Comparison of ENCODE assay signal across 19 mouse cellular contexts in genomic region chr7:6799105-6799805, GRCm38 (mm10).
A peak's percentile ranks its signal among the peaks of the same experiment; 100 is the strongest.
DNase-seq lines count a peak whose midpoint lies in the region; ATAC-seq and TF ChIP-seq lines count a peak whose summit lies in the region.
"Had no signal": no experiment of that assay in that cellular context is flagged by ENCODE, and none has a peak within 500 bp of the region (broad histone marks: within the 10 kb centered on the region; RNA-seq: fewer than 3 reads in every experiment).

No protein-coding gene starts in this region.

- peaks cover 19% of the 10 kb centered on the region; the same call in 1 of the 2 replicates for H3K4me1 ChIP-seq in heart, embryonic 11.5 days (ENCODE audit: control insufficient read depth, insufficient read depth, low read length)
- peaks cover 2% of the 10 kb centered on the region; the same call in 1 of the 2 replicates for H3K4me1 ChIP-seq in heart, adult 2 months (ENCODE audit: control insufficient read depth, insufficient read depth, low read length)
- no peaks in the 10 kb centered on the region for H3K4me1 ChIP-seq in midbrain, embryonic 16.5 days (ENCODE audit: control insufficient read depth, insufficient read depth, low read length)
- H3K4me1 ChIP-seq in midbrain, embryonic 10.5 days: no peaks in the 10 kb centered on the region
- peaks cover 22% of the 10 kb centered on the region; the same call in 1 of the 2 replicates for H3K4me1 ChIP-seq in limb, embryonic 11.5 days (ENCODE audit: control insufficient read depth, insufficient read depth, low read length)

- 49% methylated on average over 9 of the region's 9 CpGs for WGBS in heart, embryonic 11.5 days (ENCODE audit: insufficient replicate concordance)
- 68% methylated on average over 9 of the region's 9 CpGs for WGBS in heart, adult 2 months
- WGBS in midbrain, embryonic 16.5 days: 73% methylated on average over 9 of the region's 9 CpGs
- 68% methylated on average over 9 of the region's 9 CpGs for WGBS in midbrain, embryonic 10.5 days
- WGBS in limb, embryonic 11.5 days: 8% methylated on average over 9 of the region's 9 CpGs

- H3K27me3 ChIP-seq in heart, embryonic 11.5 days (ENCODE audit: control insufficient read depth, insufficient read depth, low read length): no peaks in the 10 kb centered on the region
- H3K27me3 ChIP-seq in heart, adult 2 months (ENCODE audit: control insufficient read depth, insufficient read depth, low read length): no peaks in the 10 kb centered on the region
- H3K27me3 ChIP-seq in midbrain, embryonic 16.5 days (ENCODE audit: control insufficient read depth, insufficient read depth, low read depth, low read length): no peaks in the 10 kb centered on the region
- H3K27me3 ChIP-seq in midbrain, embryonic 10.5 days (ENCODE audit: low read depth, poor library complexity, severe bottlenecking): no peaks in the 10 kb centered on the region
- H3K27me3 ChIP-seq in limb, embryonic 11.5 days (ENCODE audit: control insufficient read depth, insufficient read depth, low read length): no peaks in the 10 kb centered on the region

- TF ChIP-seq CTCF in heart, adult 2 months (IDR thresholded peaks at IDR 0.05): no peak

- no peak overlapping the region for H3K27ac ChIP-seq in heart, embryonic 11.5 days (ENCODE audit: low read depth, low read length)
- no peak overlapping the region for H3K27ac ChIP-seq in heart, adult 2 months
- no peak overlapping the region; the same call in 1 of the 2 replicates for H3K27ac ChIP-seq in midbrain, embryonic 16.5 days (ENCODE audit: low read length)
- no peak overlapping the region for H3K27ac ChIP-seq in midbrain, embryonic 10.5 days (replicated peaks)
- peak overlapping the region; percentile 80 for H3K27ac ChIP-seq in limb, embryonic 11.5 days (replicated peaks; ENCODE audit: low read depth, low read length)
- H3K27ac ChIP-seq: hindbrain, postnatal 0 days; layer of hippocampus, adult 2 months; liver, embryonic 14.5 days had no signal

- TF ChIP-seq POLR2A in heart, adult 2 months (IDR thresholded peaks at IDR 0.05; ENCODE audit: insufficient read depth, low read depth, low read length): no peak

- DNase-seq in heart, adult 2 months: no peak
- DNase-seq in midbrain, embryonic 10.5 days (ENCODE audit: low spot score): no peak
- DNase-seq in limb, embryonic 11.5 days (ENCODE audit: low spot score): peak; percentile 82
- DNase-seq in thymus, postnatal 0 days (ENCODE audit: low spot score): no peak
- DNase-seq in kidney, adult 18-20 months: no peak
- no peak for DNase-seq in left cerebral cortex, postnatal 25 days (ENCODE audit: low spot score in 2 of 2)
- DNase-seq: adrenal gland, postnatal 14 days; cerebellum, adult 9-11 months; gastrocnemius, postnatal 25 days; kidney, adult 11 months; kidney, postnatal 14 days; thymus, postnatal 4 days had no signal

- H3K4me2 ChIP-seq in heart, embryonic 11.5 days: no peak overlapping the region
- H3K4me2 ChIP-seq in midbrain, embryonic 16.5 days (ENCODE audit: low read length): no peak overlapping the region
- H3K4me2 ChIP-seq in limb, embryonic 11.5 days (ENCODE audit: low read depth, severe bottlenecking): no peak overlapping the region

- 0 out of 2 replicates have a peak, but pooled peaks have one; percentile 9 for ATAC-seq in heart, embryonic 11.5 days (replicated peaks; ENCODE audit: insufficient number of reproducible peaks, low FRiP score, low TSS enrichment)
- peak; percentile 46; the same call in 1 of the 2 replicates for ATAC-seq in midbrain, embryonic 16.5 days
- ATAC-seq in limb, embryonic 11.5 days (ENCODE audit: insufficient number of reproducible peaks, low FRiP score, low TSS enrichment, low read depth): peak; percentile 88
- ATAC-seq: forebrain, embryonic 14.5 days; hindbrain, postnatal 0 days had no signal

- no peak overlapping the region for H3K4me3 ChIP-seq in heart, embryonic 11.5 days (ENCODE audit: low read depth, low read length)
- H3K4me3 ChIP-seq in heart, adult 2 months: no peak overlapping the region
- H3K4me3 ChIP-seq in midbrain, embryonic 16.5 days (ENCODE audit: low read depth, low read length): no peak overlapping the region
- no peak overlapping the region for H3K4me3 ChIP-seq in midbrain, embryonic 10.5 days
- no peak overlapping the region for H3K4me3 ChIP-seq in limb, embryonic 11.5 days (ENCODE audit: low read depth, low read length)
- H3K4me3 ChIP-seq: layer of hippocampus, adult 2 months had no signal

- no peak for TF ChIP-seq EP300 in heart, adult 2 months (IDR thresholded peaks at IDR 0.05; ENCODE audit: insufficient read depth, low read depth, low read length)

- H3K36me3 ChIP-seq in heart, embryonic 11.5 days (ENCODE audit: control insufficient read depth, insufficient read depth, low read length): no peaks in the 10 kb centered on the region
- H3K36me3 ChIP-seq in heart, adult 2 months (ENCODE audit: control insufficient read depth, insufficient read depth, low read length): no peaks in the 10 kb centered on the region
- H3K36me3 ChIP-seq in midbrain, embryonic 16.5 days (ENCODE audit: control insufficient read depth, insufficient read depth, low read length): no peaks in the 10 kb centered on the region
- H3K36me3 ChIP-seq in midbrain, embryonic 10.5 days: no peaks in the 10 kb centered on the region
- H3K36me3 ChIP-seq in limb, embryonic 11.5 days (ENCODE audit: control insufficient read depth, insufficient read depth, low read length): no peaks in the 10 kb centered on the region
- H3K36me3 ChIP-seq: G1E had no signal

- no peaks in the 10 kb centered on the region for H3K9me3 ChIP-seq in heart, embryonic 11.5 days (replicated peaks; ENCODE audit: control insufficient read depth, low read length)
- no peaks in the 10 kb centered on the region for H3K9me3 ChIP-seq in midbrain, embryonic 16.5 days (replicated peaks; ENCODE audit: control insufficient read depth, low read length, poor library complexity, severe bottlenecking)
- no peaks in the 10 kb centered on the region for H3K9me3 ChIP-seq in midbrain, embryonic 10.5 days (replicated peaks)
- no peaks in the 10 kb centered on the region for H3K9me3 ChIP-seq in limb, embryonic 11.5 days (ENCODE audit: control insufficient read depth, low read length)
- H3K9me3 ChIP-seq: G1E had no signal

- intact Hi-C loops in heart, adult 2 months (cut with DNase I): no loop called here
- intact Hi-C loops in left cerebral cortex, postnatal 25 days (cut with DNase I): no loop called here

- H3K9ac ChIP-seq in heart, embryonic 11.5 days (ENCODE audit: low read depth, low read length): no peak overlapping the region
- H3K9ac ChIP-seq in heart, adult 2 months (ENCODE audit: low read depth, low read length): no peak overlapping the region
- no peak overlapping the region for H3K9ac ChIP-seq in midbrain, embryonic 16.5 days (ENCODE audit: low read depth, low read length)
- H3K9ac ChIP-seq in limb, embryonic 11.5 days (ENCODE audit: low read length): no peak overlapping the region
- H3K9ac ChIP-seq: liver, embryonic 14.5 days had no signal

- H3K79me2 ChIP-seq in heart, adult 2 months (replicated peaks; ENCODE audit: control insufficient read depth, insufficient read depth, low read length): no peaks in the 10 kb centered on the region

Comparison
In these comparisons a context has a peak if more than half of its experiments do, and no peak if none do; other contexts are left out.
1. ATAC-seq: peak in every context shown above with its lines; median percentile 88 in limb, embryonic 11.5 days; 46 in midbrain, embryonic 16.5 days; 9 in heart, embryonic 11.5 days.